Mouse (Mus musculus) brain, embryonic 14.5 days (tissue): ENCODE results near the gene Asxl2.

Experiments used
- CTCF ChIP-seq: fragments of 200-500 bp; IDR thresholded peaks from 2 replicates; pipeline ENCODE4 v1.5.1; 2012; ENCODE audit warnings: inconsistent platforms, mild to moderate bottlenecking, moderate library complexity, borderline replicate concordance; ENCODE audit not compliant: insufficient read depth, insufficient read length; ENCODE audit errors: extremely low read depth
- POLR2A ChIP-seq: fragments of 200-500 bp; IDR thresholded peaks from 2 replicates; pipeline ENCODE4 v1.6.1; 2012; ENCODE audit warnings: mild to moderate bottlenecking, inconsistent platforms, borderline replicate concordance; ENCODE audit not compliant: poor library complexity, insufficient read depth, insufficient read length, severe bottlenecking; ENCODE audit errors: extremely low read depth

DNA sequence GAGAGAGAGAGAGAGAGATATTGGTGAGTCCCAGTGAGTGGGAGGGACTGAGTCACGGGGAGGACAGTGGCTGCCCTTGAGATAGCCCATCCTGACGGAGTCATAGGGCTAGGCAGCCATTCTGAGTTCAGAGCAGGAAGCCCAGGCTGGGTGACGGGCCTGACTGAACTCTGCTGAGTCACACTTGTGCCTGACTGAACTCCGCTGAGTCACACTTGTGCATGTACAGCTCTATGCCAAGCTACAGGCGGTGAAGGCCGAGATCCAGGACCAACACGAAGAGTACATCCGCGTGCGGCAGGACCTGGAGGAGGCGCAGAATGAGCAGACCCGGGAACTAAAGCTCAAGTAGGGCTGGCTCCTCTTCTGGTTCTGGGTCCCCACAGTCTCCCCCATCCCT lies 37.3 kb upstream of the Asxl2 start:
- TF ChIP-seq CTCF (no peak), POLR2A (no peak)
